Mouse (Mus musculus): ENCODE measurements around the gene Celf2.

Gene Celf2

DNA sequence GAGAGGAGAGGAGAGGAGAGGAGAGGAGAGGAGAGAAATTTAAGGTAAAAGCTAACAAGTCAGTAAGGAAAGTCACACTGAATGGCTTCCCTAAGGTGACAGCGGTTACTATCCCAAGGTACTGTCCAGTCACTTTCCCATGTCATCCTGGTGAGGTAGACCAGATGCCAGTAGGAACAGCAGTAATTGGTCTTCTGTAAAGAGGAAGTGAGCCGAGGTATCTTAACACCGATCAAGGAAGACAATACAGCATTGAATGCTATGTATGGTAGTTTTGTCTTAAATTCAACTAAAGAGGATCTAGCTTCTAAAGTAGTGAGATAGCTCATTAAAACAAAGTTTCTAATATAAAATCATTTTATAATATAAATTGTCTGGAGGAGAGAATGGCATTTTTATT is 835.0 kb downstream of the Celf2 start:
- no peak for DNase-seq (ENCODE audit: low spot score)

DNA sequence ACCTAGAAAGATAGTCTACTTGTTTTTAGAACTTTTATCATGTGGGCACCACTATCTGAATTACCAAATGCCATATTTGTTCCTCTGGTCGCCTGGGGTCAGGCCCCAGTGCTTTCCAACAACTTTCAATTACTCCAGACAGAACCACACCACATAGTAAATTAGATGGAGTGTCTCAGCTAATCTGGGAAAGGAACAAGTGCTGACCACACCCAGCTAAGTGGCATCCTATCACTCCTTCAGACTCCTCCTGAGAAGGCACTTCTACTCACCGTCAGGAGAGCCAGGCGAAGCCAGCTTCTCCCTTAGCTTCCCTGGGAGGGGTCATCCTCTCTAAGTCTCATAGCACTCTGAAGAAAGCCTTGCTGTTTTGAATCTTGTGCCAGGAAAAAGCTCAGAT is 835.9 kb downstream of the Celf2 start:
- no peak for DNase-seq (ENCODE audit: low spot score)

DNA sequence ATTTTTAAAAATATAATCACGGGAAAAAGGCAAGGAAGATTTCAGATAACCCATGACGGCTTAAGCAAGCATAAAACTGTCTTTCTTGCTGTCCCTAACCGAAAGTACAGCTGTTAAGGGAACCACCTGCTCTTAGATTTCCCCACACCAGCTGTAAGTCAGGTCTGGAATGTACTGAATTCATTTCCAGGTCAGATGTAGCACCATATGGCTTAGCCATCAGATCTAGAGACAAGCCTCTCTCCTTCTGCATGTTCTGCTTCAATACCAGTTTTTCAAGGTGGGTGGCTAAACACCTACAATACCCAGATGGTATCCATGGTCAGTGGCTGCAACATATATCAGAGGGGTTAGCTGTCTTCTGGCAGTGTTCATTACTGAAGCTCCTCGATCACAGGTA is 841.8 kb downstream of the Celf2 start:
- DNase-seq (ENCODE audit: low spot score) = no peak

DNA sequence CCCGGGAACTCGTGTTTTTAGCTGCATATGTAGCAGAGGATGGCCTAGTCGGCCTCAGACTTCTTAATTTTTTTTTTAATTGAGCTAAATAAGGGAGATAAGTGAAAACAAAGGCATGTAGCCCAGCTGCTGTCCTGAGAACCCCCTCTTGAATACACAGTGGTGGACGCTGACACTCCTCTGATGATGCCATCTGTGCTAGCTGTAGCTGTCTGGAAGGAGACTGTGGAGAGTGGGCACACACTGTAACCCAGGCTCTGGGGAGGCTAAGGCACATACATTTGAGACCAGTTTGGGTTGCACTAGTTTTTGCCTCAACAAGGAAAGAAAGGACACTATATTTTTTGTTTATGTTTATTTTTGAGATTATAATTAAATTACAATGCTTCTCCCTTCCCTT is 849.5 kb downstream of the Celf2 start:
- no peak for DNase-seq (ENCODE audit: low spot score)

DNA sequence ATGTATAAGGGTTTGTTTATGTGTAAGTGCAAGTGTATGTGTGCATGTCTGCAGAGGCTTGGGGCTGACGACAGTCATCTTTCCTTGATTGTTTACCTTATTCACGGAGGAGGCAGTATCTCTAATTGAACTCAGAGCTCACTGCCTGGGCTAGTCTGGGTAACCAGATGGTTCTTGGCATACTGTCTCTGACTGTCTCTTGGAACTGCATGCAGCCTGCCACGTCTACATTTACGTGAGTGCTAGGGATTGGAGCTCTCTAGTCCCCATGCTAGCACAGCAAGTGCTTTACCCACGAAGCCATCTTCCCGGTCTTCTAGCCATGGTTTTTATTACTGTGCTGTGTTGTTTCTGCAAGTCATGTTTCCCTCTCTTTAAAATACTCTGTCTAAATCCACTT is 855.6 kb downstream of the Celf2 start:
- DNase-seq (ENCODE audit: low spot score) = no peak

DNA sequence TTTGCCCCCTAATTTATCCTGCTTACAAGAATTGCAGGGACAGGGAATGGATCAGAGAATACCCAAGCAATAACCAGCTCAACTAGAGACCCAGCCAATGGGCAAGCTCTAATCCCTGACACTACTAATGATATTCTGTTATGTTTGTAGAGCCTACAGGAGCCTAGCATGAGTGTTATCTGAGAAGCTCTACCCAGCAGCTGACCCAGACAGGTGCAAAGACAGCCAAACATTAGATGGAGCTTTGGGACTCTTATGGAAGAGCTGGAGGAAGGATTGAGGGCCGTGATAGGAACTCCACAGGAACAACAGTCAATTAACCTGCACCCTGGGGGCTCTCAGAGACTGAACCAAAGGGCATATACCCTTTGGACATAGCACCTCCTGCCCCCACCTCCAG is 857.7 kb downstream of the Celf2 start:
- DNase-seq (ENCODE audit: low spot score) = no peak

DNA sequence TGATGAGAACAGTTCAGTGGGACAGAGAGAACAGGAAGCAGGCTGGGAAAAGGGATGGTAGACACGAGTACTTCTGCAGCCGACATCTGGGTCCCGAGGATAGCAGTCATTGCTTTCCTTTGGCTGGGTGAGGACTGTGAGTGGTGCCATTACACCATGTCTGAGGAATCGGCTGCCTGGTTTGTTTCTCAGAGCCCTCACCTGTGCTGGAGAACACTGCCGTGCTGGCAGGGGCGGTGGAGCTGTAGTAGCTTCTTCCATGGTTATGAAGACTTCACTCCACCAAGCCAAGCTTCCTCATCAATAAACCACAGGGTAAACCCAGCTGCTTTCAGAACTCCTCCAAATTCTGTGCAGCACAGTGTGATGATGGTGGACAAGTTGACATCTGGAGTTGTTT is 860.5 kb downstream of the Celf2 start:
- no peak for DNase-seq (ENCODE audit: low spot score)

DNA sequence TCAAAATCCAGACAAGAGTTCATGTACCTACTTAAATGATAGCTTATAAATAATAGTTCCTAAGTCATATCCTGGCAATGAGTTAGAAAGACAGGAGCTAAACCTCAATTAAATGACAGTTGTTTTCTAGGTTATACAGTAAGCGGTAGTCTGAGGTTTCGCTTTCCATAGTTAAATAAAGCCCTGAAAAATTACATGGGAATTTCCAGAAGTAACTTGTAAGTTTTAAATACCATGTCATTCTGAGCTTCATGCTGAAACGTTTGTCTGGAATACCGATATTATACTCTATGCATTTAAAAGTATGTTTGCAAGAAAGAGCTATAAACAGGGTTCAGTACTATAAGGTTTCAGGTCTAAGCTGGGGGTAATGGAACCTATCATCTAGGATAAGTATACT is 862.3 kb downstream of the Celf2 start:
- DNase-seq (ENCODE audit: low spot score) = no peak

DNA sequence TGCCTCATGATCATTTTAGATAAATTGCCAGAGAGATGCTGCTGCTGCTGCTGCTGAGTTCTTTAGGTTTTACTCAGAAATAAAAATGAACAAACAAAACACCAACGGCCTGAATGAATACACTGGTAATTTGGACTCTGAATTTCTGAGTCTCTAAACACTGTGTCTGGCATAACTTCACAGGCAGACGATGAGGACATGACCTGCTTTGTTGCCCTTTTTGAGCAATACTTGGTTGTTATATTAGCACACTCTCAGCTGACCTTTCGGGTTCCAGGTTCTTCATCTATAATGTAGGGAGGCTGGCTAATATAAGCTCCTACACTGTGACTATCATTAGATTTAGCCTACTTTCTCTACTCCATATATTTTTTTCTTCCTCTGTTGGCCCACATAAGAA is 863.0 kb downstream of the Celf2 start:
- DNase-seq (ENCODE audit: low spot score) = no peak

DNA sequence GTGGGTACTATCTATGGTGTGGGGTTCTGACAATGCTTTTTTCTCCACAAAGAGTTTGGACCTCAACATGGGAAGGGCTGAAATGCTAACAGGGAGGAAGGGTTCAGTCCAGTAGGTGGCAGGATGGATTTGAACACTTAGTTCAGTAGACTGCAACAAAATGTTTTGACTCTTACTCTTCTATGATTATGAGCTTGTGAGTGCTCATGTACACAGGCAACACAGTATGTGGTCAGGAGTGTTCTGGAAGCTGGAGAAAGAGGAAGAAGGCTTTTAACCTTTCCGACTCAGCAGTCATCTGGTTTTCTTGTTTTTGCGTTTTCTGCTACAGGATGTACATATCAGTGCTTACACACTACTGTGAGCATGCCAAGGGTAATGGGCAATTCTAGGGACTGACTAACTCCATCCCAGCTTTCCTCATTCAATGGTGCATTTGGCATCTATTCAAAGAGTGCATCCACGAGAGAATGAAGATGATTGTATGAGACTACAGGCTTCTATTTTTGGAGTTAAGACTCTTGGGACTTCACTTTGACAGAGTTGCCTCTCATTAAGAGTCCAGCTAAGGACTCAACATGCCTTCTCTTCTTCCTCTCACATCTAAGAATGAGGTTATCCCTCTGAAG is 867.0 kb downstream of the Celf2 start:
- DNase-seq (ENCODE audit: low spot score) = no peak

DNA sequence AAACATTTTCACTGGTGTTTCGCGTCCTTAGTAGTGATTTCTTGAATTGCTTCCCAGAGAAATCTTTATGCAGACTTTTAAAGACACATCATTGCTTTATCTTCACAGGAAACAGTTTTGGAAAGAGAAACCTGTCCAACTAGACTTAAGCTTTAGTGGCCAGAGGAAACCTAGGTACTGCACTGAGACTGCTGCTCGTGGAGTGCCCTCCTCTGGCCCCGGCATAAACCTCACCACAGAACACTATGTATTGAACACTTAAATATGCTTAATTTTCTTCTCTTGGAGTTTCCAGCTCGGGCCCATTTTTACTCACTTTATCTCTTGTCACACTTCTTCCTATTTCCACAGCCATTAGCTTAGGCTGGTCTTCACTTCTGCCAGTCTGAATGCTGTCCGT is 870.0 kb downstream of the Celf2 start:
- DNase-seq (ENCODE audit: low spot score) = no peak

DNA sequence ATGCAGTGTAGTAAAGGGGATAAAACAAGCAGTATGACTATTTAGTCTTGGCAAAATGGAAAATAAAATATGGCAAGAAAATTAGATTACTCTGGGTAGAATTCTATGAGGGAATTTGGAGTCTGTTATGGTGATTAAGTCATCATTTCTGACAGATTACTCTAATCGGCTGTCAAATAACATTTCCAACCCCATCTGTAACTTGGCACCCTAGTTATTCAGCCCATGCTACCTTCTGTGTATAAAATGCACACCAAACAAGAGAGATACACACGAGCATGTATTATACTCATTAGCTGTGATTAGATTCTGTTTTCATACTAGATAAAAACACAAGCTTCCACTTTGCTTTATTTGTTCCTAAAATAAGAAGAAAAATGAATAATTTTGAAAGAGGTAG is 872.2 kb downstream of the Celf2 start:
- no peak for DNase-seq (ENCODE audit: low spot score)

DNA sequence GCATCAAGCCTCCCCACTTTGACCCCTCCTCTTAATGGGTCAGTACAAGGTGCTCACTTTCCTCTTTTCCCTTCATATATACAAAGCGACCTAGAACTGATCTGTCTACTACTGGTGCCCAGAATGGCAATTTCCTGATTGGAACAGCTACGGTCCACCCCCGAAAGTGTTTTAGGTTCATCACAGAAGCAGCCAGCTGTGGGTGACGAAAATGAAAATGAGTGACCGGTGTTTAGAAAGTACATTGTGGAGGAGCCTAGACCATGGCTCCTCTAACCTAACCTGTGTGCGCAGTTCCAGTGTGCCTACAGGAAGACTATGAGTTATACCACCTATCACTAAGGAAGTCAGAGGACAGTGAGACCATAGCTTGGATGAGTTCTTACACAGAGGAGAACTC is 874.5 kb downstream of the Celf2 start:
- no peak for DNase-seq (ENCODE audit: low spot score)

DNA sequence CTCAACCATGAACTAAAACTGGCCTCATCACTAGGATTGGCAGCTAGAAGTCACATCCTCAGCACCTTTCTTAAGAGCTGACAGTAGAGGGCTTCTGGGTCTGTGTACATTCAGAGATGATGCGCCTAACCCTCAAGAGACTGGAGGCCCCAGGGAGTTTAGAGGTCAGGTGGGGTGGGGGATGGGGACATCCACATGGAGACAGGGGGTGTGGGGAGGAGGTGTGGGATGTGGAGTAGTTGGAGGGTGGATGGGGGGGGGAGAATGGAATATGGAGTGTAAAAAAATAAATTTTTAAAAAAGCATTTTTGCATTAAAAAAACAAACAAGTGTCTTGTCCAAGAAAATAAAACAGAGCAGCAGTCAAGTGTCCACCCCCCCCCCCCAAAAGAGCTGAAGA is 876.2 kb downstream of the Celf2 start:
- no peak for DNase-seq (ENCODE audit: low spot score)

DNA sequence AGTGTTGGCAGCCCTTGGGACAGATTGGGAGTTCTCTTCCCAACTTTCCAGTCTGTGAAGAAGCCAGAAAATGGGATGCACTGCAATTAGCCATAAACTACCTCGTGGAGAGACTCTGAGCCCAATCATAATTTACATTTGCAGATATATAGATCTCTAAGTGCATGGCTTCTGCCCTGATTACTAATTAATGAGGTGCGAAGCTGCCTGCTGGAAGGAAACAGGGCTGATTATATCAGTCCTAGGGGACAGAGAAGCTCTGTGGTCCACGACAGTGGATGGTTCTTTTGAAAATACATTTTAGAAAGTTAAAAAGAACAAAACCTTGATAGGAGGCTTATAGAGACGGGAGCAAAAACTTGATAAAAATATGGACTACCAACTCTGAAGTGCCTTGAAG is 885.6 kb downstream of the Celf2 start:
- DNase-seq (ENCODE audit: low spot score) = no peak

DNA sequence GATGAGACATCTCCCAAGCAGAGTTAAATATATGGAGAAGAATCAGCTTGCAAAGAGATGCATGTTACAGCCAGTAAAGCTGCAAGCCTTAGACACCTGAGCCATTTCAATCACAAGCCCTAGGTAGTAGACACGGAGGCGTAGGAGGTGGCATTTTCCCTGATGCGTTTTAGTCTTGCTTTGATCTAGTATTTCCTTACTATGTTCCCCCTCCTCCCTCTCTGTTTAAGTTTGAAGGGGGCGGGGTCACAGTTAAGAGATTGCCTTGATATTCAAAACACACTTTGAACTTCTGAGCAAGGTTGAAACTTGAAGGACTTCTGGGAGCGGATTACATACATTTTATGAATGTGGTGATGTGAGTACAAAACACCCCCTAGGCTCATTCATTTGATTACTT is 887.3 kb downstream of the Celf2 start:
- no peak for DNase-seq (ENCODE audit: low spot score)

DNA sequence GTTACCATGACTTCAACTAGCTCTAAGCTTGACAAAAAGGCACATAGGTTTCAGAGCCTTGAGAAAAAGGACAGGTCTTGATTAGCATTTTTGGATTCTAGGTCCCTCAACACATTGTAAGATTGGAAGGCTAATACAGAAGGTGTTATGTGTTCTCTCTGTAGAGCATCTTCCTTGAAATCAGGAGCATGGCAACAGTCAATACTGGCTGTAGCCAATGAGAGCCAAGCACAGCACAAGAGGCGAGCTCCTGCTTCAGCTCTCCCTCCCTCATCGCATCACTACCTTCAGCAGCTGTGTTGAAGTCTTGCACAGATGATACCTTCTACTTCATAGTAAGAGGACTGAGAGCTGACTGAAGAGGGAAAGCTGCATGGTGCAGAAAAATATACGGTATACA is 890.5 kb downstream of the Celf2 start:
- no peak for DNase-seq (ENCODE audit: low spot score)

DNA sequence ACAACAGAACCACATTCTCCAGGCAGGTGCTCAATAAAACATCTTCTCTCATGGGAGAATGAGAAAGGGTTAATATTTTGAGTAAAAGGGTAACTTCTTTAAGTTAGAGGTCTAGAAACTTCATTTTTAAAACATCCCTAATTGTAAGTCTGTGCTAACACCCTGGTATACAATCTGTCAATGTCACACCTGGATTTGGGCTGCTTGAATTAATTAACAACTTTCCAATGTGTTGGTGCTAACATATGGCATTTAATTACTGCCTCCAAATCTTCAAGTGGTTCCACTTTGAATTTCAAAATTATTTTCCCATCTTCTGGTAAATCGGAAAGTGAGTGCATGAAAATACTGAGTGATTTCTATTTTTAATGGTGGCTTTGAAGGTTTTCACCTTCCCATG is 890.9 kb downstream of the Celf2 start:
- DNase-seq (ENCODE audit: low spot score) = no peak

DNA sequence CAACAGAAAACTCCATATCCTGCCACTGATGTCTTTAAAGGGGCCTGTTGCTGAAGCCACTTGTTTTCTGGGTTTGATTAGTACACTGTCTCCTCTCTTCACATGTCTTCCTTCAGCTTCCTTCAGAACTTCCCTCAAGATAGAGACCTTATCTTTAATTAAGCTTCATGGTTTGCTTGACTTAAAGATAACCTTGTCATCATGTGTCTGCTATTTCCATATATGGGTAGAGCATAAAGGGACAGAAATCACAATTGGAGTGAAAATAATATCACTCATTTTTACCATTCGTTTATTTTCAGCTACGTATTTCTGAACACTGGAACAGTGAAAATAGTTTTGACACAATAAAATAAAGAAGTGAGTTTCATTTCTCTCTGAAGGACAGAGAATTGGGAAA is 905.0 kb downstream of the Celf2 start:
- no peak for DNase-seq (ENCODE audit: low spot score)

DNA sequence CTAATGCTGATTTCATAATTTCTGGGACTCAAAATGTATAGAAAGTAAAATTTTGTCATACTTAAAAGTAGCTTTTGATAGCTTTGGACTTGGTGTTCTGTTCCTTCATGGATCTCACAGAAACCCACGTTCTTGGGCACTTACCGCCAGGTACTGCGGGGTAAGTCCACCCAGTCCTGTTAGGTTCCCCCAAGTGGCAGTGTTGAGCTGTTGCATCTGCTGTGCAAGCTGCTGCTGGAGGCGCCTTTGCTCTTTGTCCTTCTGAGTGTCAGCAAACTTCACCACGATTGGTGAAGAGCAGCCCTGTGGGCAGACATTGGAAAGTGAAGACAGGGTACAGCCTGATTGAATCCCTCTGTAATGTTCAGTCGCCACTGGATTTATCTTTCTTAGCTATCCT is 905.5 kb downstream of the Celf2 start:
- no peak for DNase-seq (ENCODE audit: low spot score)

DNA sequence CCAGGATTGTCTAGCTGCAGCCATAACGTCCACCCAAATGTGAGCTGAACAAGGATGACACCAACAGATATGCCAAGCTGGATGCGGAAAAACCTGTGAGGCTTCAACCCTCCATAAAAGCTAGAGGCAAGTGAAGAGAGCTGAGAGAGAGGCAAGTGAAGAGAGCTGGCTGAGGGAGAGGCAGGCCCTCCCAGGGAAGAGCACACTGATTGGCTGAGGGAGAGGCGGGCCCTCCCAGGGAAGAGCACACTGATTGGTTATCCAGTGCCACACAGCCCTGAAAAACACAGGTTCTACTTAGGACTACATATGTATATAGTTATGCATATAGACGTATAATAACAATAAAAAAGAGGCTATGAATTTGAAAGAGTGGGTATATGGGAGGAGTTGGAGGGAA is 907.2 kb downstream of the Celf2 start:
- DNase-seq (ENCODE audit: low spot score) = no peak

DNA sequence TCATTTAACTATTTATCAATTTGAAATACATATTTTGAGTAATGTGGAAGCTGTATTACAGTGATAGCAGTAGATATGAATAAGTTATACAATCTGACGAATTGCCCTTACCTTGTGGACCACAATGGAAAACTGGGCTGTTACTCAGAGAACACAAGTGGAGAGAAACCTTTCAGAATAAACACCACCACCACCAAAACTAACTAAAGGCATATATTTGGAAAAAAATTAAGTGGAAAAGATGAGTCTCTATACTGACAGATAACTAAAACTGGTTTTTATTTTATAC is 910.5 kb downstream of the Celf2 start:
- no peak for DNase-seq (ENCODE audit: low spot score)

DNA sequence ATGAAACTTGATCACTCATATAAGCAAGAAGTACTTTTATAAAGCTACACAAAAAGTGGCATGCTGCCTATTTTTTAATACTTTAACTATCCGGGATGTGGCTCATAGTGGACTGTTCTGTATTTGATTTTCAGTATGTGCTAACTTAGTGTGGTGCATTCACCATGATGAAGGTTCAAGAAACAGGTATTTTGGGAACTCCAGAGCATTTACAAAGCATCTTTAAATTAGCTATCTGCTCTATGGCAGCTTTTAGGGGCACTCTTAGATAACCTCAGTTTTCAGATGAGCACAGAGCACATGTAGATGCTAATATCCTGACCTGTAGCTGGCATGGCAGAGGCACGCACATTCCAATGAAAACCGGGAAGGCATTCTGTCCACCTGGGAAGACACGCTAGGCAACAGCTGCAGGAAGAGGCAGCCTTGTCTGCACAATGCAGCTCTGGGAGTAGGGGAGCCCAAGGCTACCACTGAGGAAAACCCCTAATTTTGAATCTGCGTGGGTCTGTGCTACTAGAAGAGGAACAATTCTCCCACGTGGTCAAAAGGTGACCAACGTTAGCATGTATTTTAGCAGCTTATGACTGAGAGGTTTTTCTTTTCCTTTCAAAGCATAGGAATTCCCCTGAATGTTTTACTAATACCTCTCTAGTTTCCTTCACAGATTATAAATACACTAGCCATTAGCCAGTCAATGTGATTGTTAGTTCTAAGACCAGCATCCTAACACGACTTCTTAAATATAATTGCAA is 911.1 kb downstream of the Celf2 start:
- no peak for DNase-seq (ENCODE audit: low spot score)

DNA sequence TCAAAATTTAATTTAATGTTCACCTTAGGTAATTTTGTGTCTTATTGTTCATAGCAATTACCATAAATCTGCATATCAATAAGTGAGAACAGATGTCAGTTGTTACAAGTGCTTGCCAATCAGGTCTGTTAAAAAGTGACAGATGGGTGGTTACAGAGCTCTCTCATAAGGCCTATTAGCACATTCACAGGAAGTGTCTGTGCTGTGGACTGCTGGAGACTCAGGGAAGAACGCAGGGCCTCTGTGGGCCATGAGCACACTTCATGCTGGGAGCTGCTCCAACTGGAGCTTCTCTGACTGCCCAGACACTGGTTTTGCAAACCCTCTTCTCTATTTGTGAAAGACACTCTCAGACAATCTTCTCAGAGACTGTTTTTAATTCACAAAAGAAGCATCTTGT is 914.6 kb downstream of the Celf2 start:
- DNase-seq (ENCODE audit: low spot score) = no peak

DNA sequence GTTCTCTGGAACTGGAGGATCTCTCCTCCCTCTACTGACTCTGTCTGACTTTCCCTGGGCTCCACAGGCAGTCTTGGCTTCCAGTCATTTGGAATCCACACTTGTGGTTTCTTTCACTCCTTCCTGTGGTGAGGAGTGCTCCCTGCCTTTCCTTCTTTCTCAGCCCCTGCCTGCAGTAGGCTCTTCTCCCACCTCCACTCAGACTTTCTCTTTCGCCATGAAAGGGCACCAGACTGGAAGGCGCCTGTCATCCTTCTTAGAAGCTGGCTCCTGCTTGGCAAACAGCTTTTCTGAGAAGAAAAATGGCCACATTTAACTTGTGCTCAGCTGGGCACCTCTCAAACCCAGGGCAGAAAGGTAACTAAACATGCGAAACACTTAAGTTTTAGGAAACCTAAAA is 915.2 kb downstream of the Celf2 start:
- no peak for DNase-seq (ENCODE audit: low spot score)
